Mouse (Mus musculus): ENCODE data around the gene Tfcp2l1.

Tfcp2l1 gene

GRCm38 (mm10) chr1:118650771-118651080 is 23.0 kb downstream of the Tfcp2l1 start:
- DNase-seq (ENCODE audit: low spot score in 2 of 2) = no peak

GRCm38 (mm10) chr1:118658716-118659115 is 31.0 kb downstream of the Tfcp2l1 start:
- DNase-seq (ENCODE audit: low spot score in 2 of 2) = no peak

- DNase-seq (ENCODE audit: low spot score in 2 of 2) = no peak
Measured at GRCm38 (mm10) chr1:118660880-118661465, 33.2 kb downstream of the Tfcp2l1 start.

GRCm38 (mm10) chr1:118663062-118663461 is 35.3 kb downstream of the Tfcp2l1 start:
- DNase-seq (ENCODE audit: low spot score in 2 of 2) = no peak

GRCm38 (mm10) chr1:118667536-118667935 is 39.8 kb downstream of the Tfcp2l1 start:
- no peak for DNase-seq (ENCODE audit: low spot score in 2 of 2)

- peak; percentile 3 to 9 for DNase-seq (ENCODE audit: low spot score in 2 of 2)
Measured at GRCm38 (mm10) chr1:118672196-118672595, 44.5 kb downstream of the Tfcp2l1 start.

- DNase-seq (ENCODE audit: low spot score in 2 of 2) = no peak
Measured at GRCm38 (mm10) chr1:118674176-118674575, 46.4 kb downstream of the Tfcp2l1 start.

GRCm38 (mm10) chr1:118681980-118682379 is 54.2 kb downstream of the Tfcp2l1 start:
- no peak for DNase-seq (ENCODE audit: low spot score in 2 of 2)

GRCm38 (mm10) chr1:118683686-118684085 is 55.9 kb downstream of the Tfcp2l1 start:
- no peak for DNase-seq (ENCODE audit: low spot score in 2 of 2)

GRCm38 (mm10) chr1:118687726-118688125 is 60.0 kb downstream of the Tfcp2l1 start:
- no peak for DNase-seq (ENCODE audit: low spot score in 2 of 2)

GRCm38 (mm10) chr1:118689830-118690229 is 62.1 kb downstream of the Tfcp2l1 start:
- DNase-seq (ENCODE audit: low spot score in 2 of 2) = no peak

- DNase-seq (ENCODE audit: low spot score in 2 of 2) = no peak
Measured at GRCm38 (mm10) chr1:118694436-118694835, 66.7 kb downstream of the Tfcp2l1 start.

GRCm38 (mm10) chr1:118697906-118698305 is 70.2 kb downstream of the Tfcp2l1 start:
- DNase-seq (ENCODE audit: low spot score in 2 of 2) = no peak

- no peak for DNase-seq (ENCODE audit: low spot score in 2 of 2)
Measured at GRCm38 (mm10) chr1:118699118-118699890, 71.6 kb downstream of the Tfcp2l1 start.

GRCm38 (mm10) chr1:118699961-118700360 is 72.2 kb downstream of the Tfcp2l1 start:
- no peak for DNase-seq (ENCODE audit: low spot score in 2 of 2)

- no peak for DNase-seq (ENCODE audit: low spot score in 2 of 2)
Measured at GRCm38 (mm10) chr1:118711606-118712005, 83.9 kb downstream of the Tfcp2l1 start.

- no peak for DNase-seq (ENCODE audit: low spot score in 2 of 2)
Measured at GRCm38 (mm10) chr1:118716225-118716624, 88.5 kb downstream of the Tfcp2l1 start.

- no peak for DNase-seq (ENCODE audit: low spot score in 2 of 2)
Measured at GRCm38 (mm10) chr1:118718055-118718454, 90.3 kb downstream of the Tfcp2l1 start.

GRCm38 (mm10) chr1:118719699-118720098 is 92.0 kb downstream of the Tfcp2l1 start:
- no peak for DNase-seq (ENCODE audit: low spot score in 2 of 2)

- DNase-seq (ENCODE audit: low spot score in 2 of 2) = no peak
Measured at GRCm38 (mm10) chr1:118720474-118721095, 92.8 kb downstream of the Tfcp2l1 start.

- DNase-seq (ENCODE audit: low spot score in 2 of 2) = no peak
Measured at GRCm38 (mm10) chr1:118727075-118727474, 99.3 kb downstream of the Tfcp2l1 start.

GRCm38 (mm10) chr1:118728796-118729195 is 101.1 kb downstream of the Tfcp2l1 start:
- DNase-seq (ENCODE audit: low spot score in 2 of 2) = no peak

All from left cerebral cortex, adult 9 months (tissue).